9 mouse cellular contexts compared by ENCODE assay signal in genomic region chr4:42961592-42961991, GRCm38 (mm10). TPM values are rescaled to one million over a fixed set of nuclear protein-coding genes. Genes with fewer than 3 reads are reported as not detected.
DNase-seq lines count a peak whose midpoint lies in the region; ATAC-seq and TF ChIP-seq lines count a peak whose summit lies in the region.
"Had no signal": no experiment of that assay in that cellular context is flagged by ENCODE, and none has a peak within 500 bp of the region (broad histone marks: within the 10 kb centered on the region; RNA-seq: fewer than 3 reads in every experiment).

No protein-coding gene starts in this region.

- no peak overlapping the region for H3K4me2 ChIP-seq in kidney, embryonic 15.5 days
- H3K4me2 ChIP-seq: limb, embryonic 15.5 days had no signal

- H3K27me3 ChIP-seq in kidney, embryonic 15.5 days, result peaks cover 6% of the 10 kb centered on the region; the same call in 1 of the 2 replicates
- H3K27me3 ChIP-seq: limb, embryonic 15.5 days had no signal

- no peak overlapping the region for H3K4me3 ChIP-seq in kidney, embryonic 15.5 days (replicated peaks)
- H3K4me3 ChIP-seq in embryonic fibroblast, embryonic 13.5 days (ENCODE audit: insufficient read depth, low read length), result no peak overlapping the region
- H3K4me3 ChIP-seq: limb, embryonic 15.5 days had no signal

- DNase-seq in kidney, adult 11 months, result peak; percentile 53
- peak; percentile 40 to 65 for DNase-seq in CD8-positive naive resting alpha-beta T cell, adult 2 months (ENCODE audit: low read depth in 2 of 2, low spot score in 2 of 2)
- peak; percentile 62 for DNase-seq in adrenal gland, postnatal 14 days
- peak; percentile 18 for DNase-seq in large intestine, adult 2 months (ENCODE audit: low read depth, low spot score)
- DNase-seq in mesoderm, embryonic 11.5 days (ENCODE audit: low read depth, low spot score), result peak; percentile 67
- peak; percentile 60 for DNase-seq in thymus, postnatal 0 days (ENCODE audit: low spot score)

- H3K9me3 ChIP-seq in kidney, embryonic 15.5 days (replicated peaks), result no peaks in the 10 kb centered on the region
- H3K9me3 ChIP-seq: limb, embryonic 15.5 days had no signal

- peak; percentile 69; the same call in 1 of the 2 replicates for TF ChIP-seq CTCF in embryonic fibroblast, embryonic 13.5 days (IDR thresholded peaks at IDR 0.05; ENCODE audit: borderline replicate concordance, insufficient read depth, low read length)

- no peak for ATAC-seq in kidney, embryonic 15.5 days (replicated peaks; ENCODE audit: low FRiP score)

- 36% methylated on average over 4 of the region's 4 CpGs for WGBS in kidney, embryonic 15.5 days
- 17% methylated on average over 4 of the region's 4 CpGs for WGBS in large intestine, adult 2 months

- no peak overlapping the region for H3K27ac ChIP-seq in kidney, embryonic 15.5 days
- H3K27ac ChIP-seq in embryonic fibroblast, embryonic 13.5 days (ENCODE audit: insufficient read depth, low read length), result no peak overlapping the region
- H3K27ac ChIP-seq: limb, embryonic 15.5 days had no signal

- H3K4me1 ChIP-seq in kidney, embryonic 15.5 days, result peaks cover 7% of the 10 kb centered on the region
- no peaks in the 10 kb centered on the region for H3K4me1 ChIP-seq in embryonic fibroblast, embryonic 13.5 days (ENCODE audit: control insufficient read depth, insufficient read depth, low read length)
- H3K4me1 ChIP-seq: limb, embryonic 15.5 days had no signal

- peaks cover 14% of the 10 kb centered on the region; the same call in 1 of the 2 replicates for H3K36me3 ChIP-seq in kidney, embryonic 15.5 days

- no peak overlapping the region for H3K9ac ChIP-seq in kidney, embryonic 15.5 days
- H3K9ac ChIP-seq: limb, embryonic 15.5 days had no signal

- no peak for TF ChIP-seq POLR2A in embryonic fibroblast, embryonic 13.5 days (IDR thresholded peaks at IDR 0.05; ENCODE audit: low read depth, low read length)

RNA-seq across cellular contexts. Expression of gene 1700022I11Rik, which starts 7.8 kb away (rescaled TPM):
- polyA plus RNA-seq in kidney, embryonic 15.5 days (2015; fragmentation: Nextera tagmentation; extraction: Ambion mirVana), result 0.48 and 0.75 TPM in 2 replicates
- not detected in 2 replicates for total RNA-seq in adrenal gland, postnatal 14 days (2021)
- not detected in 2 replicates for polyA plus RNA-seq in embryonic fibroblast, embryonic 13.5 days (2011; ENCODE audit: insufficient read length, low read depth, missing spikeins)
- polyA plus RNA-seq in large intestine, adult 2 months (2012; rRNA removed), result 0.10 and 0.11 TPM in 2 replicates
- polyA plus RNA-seq in thymus, postnatal 0 days (2015; fragmentation: Nextera tagmentation; extraction: Ambion mirVana), result 0.38 and 0.40 TPM in 2 replicates

RNA-seq across cellular contexts. Expression of gene Dnajb5, which starts 12.0 kb away (rescaled TPM):
- polyA plus RNA-seq in kidney, embryonic 15.5 days (2015; fragmentation: Nextera tagmentation; extraction: Ambion mirVana), result 6.9 and 10.0 TPM in 2 replicates
- 17.6 and 18.4 TPM in 2 replicates for total RNA-seq in adrenal gland, postnatal 14 days (2021)
- 31.3 and 38.5 TPM in 2 replicates for polyA plus RNA-seq in embryonic fibroblast, embryonic 13.5 days (2011; ENCODE audit: insufficient read length, low read depth, missing spikeins)
- 9.6 and 11.1 TPM in 2 replicates for polyA plus RNA-seq in large intestine, adult 2 months (2012; rRNA removed)
- polyA plus RNA-seq in thymus, postnatal 0 days (2015; fragmentation: Nextera tagmentation; extraction: Ambion mirVana), result 2.8 and 3.3 TPM in 2 replicates

RNA-seq across cellular contexts. Expression of gene Vcp, which starts 38.7 kb away (rescaled TPM):
- 547 and 571 TPM in 2 replicates for polyA plus RNA-seq in kidney, embryonic 15.5 days (2015; fragmentation: Nextera tagmentation; extraction: Ambion mirVana)
- 265 and 269 TPM in 2 replicates for total RNA-seq in adrenal gland, postnatal 14 days (2021)
- 310 and 337 TPM in 2 replicates for polyA plus RNA-seq in embryonic fibroblast, embryonic 13.5 days (2011; ENCODE audit: insufficient read length, low read depth, missing spikeins)
- 96.9 and 114 TPM in 2 replicates for polyA plus RNA-seq in large intestine, adult 2 months (2012; rRNA removed)
- polyA plus RNA-seq in thymus, postnatal 0 days (2015; fragmentation: Nextera tagmentation; extraction: Ambion mirVana), result 371 and 396 TPM in 2 replicates

RNA-seq across cellular contexts. Expression of gene Phf24, which starts 45.1 kb away (rescaled TPM):
- 0.26 and 0.93 TPM in 2 replicates for polyA plus RNA-seq in kidney, embryonic 15.5 days (2015; fragmentation: Nextera tagmentation; extraction: Ambion mirVana)
- total RNA-seq in adrenal gland, postnatal 14 days (2021), result 0.56 and 3.8 TPM in 2 replicates
- not detected in 2 replicates for polyA plus RNA-seq in embryonic fibroblast, embryonic 13.5 days (2011; ENCODE audit: insufficient read length, low read depth, missing spikeins)
- 0.83 and 1.2 TPM in 2 replicates for polyA plus RNA-seq in large intestine, adult 2 months (2012; rRNA removed)
- 0.12 and 0.39 TPM in 2 replicates for polyA plus RNA-seq in thymus, postnatal 0 days (2015; fragmentation: Nextera tagmentation; extraction: Ambion mirVana)

RNA-seq across cellular contexts. Expression of gene Fancg, which starts 48.7 kb away (rescaled TPM):
- polyA plus RNA-seq in kidney, embryonic 15.5 days (2015; fragmentation: Nextera tagmentation; extraction: Ambion mirVana), result 15.2 and 17.2 TPM in 2 replicates
- total RNA-seq in adrenal gland, postnatal 14 days (2021), result 8.7 and 10.2 TPM in 2 replicates
- 7.7 and 9.4 TPM in 2 replicates for polyA plus RNA-seq in embryonic fibroblast, embryonic 13.5 days (2011; ENCODE audit: insufficient read length, low read depth, missing spikeins)
- polyA plus RNA-seq in large intestine, adult 2 months (2012; rRNA removed), result 11.8 and 14.6 TPM in 2 replicates
- polyA plus RNA-seq in thymus, postnatal 0 days (2015; fragmentation: Nextera tagmentation; extraction: Ambion mirVana), result 20.1 and 23.9 TPM in 2 replicates
